Mouse (Mus musculus) liver, embryonic 14.5 days (tissue): ENCODE measurements around the gene Prm1. TPM values are rescaled to one million over a fixed set of nuclear protein-coding genes. Genes with fewer than 3 reads are reported as not detected.

ENCODE experiments used
- ATAC-seq: fragments of 200-750 bp; cut with Nextera tagmentation; 2 replicates; pipeline ENCODE4 v1.8.0; 2017; ENCODE audit warnings: moderate number of reproducible peaks, mild to moderate bottlenecking, moderate library complexity; ENCODE audit not compliant: insufficient read depth
- DNase-seq, 3 experiments: peaks; one replicate each; pipeline ENCODE4 v3.0.0-alpha.2; 2012 to 2013; ENCODE audit warnings: low read depth in 3 of 3, low spot score in 3 of 3
- H3K27ac ChIP-seq: fragments of 300-500 bp; sonication (generic); 2 replicates; pipeline ENCODE4 v1.5.1; 2014; ENCODE audit warnings: moderate library complexity, mild to moderate bottlenecking, control low read depth, inconsistent platforms
- H3K27me3 ChIP-seq: fragments of 300-500 bp; sonication (generic); 2 replicates; pipeline ENCODE4 v1.6.1; 2014; ENCODE audit warnings: mild to moderate bottlenecking, low read length, moderate library complexity; ENCODE audit not compliant: control insufficient read depth, insufficient read depth
- H3K36me3 ChIP-seq: fragments of 300-500 bp; sonication (generic); replicated peaks from 2 replicates; pipeline ENCODE4 v1.6.1; 2014; ENCODE audit warnings: low read depth; ENCODE audit not compliant: control insufficient read depth, insufficient read depth
- H3K4me1 ChIP-seq, 2 experiments: fragments of 200-500 bp in 1 of 2; fragments of 300-500 bp in 1 of 2; sonication (generic) in 1 of 2; replicated peaks; 2 replicates each; pipeline ENCODE4 v1.6.1; 2012 to 2014; ENCODE audit warnings: antibody characterized with exemption in 1 of 2, inconsistent platforms in 1 of 2, low read length in 1 of 2; ENCODE audit not compliant: control insufficient read depth in 2 of 2, insufficient read depth in 2 of 2
- H3K4me2 ChIP-seq: fragments of 300-500 bp; sonication (generic); 2 replicates; pipeline ENCODE4 v1.6.1; 2014; ENCODE audit warnings: low read depth, mild to moderate bottlenecking, control low read depth, moderate library complexity
- H3K4me3 ChIP-seq, 2 experiments: fragments of 200-500 bp in 1 of 2; fragments of 300-500 bp in 1 of 2; sonication (generic) in 1 of 2; 2 replicates each; pipeline ENCODE4 v1.5.1; 2012 to 2014; ENCODE audit warnings: low read depth in 2 of 2, low read length in 2 of 2, mild to moderate bottlenecking in 2 of 2, control low read depth in 1 of 2, inconsistent platforms in 1 of 2, moderate library complexity in 1 of 2; ENCODE audit not compliant: insufficient read depth in 1 of 2
- H3K9ac ChIP-seq: fragments of 300-500 bp; sonication (generic); replicated peaks from 2 replicates; pipeline ENCODE4 v1.6.1; 2014; ENCODE audit warnings: mild to moderate bottlenecking, control low read depth, moderate library complexity
- H3K9me3 ChIP-seq: fragments of 300-500 bp; sonication (generic); 2 replicates; pipeline ENCODE4 v1.6.1; 2016; ENCODE audit warnings: low read length, mixed read lengths; ENCODE audit not compliant: control insufficient read depth
- CTCF ChIP-seq: IDR thresholded peaks from 2 replicates; pipeline ENCODE4 v1.5.1; 2016; ENCODE audit warnings: antibody characterized with exemption, low read depth, control low read depth
- EP300 ChIP-seq: IDR thresholded peaks from 2 replicates; pipeline ENCODE4 v1.6.1; 2016; ENCODE audit warnings: antibody characterized with exemption, low read depth
- WGBS: fragments of 180-500 bp; shearing (Covaris S2); extraction: QIAGEN DNeasy Blood & Tissue Kit; methylation state at CpG from one replicate; pipeline ENCODE4 v1.1.7; 2014; ENCODE audit not compliant: insufficient replicate concordance; 5-methylcytosine and 5-hydroxymethylcytosine counted together
- polyA plus RNA-seq, 2 experiments: library from polyadenylated mRNA; depleted of rRNA in 1 of 2; stranded (reverse) in 1 of 2; unstranded in 1 of 2; fragments of >200 nt; fragmentation: Nextera tagmentation in 1 of 2; extraction: Ambion mirVana in 1 of 2; gene quantifications; 2 replicates each; pipeline versions ENCODE4 v1.2.1 to v1.2.3; 2012 to 2014

Prm1 gene
- polyA plus RNA-seq, 2 experiments = not detected

DNA sequence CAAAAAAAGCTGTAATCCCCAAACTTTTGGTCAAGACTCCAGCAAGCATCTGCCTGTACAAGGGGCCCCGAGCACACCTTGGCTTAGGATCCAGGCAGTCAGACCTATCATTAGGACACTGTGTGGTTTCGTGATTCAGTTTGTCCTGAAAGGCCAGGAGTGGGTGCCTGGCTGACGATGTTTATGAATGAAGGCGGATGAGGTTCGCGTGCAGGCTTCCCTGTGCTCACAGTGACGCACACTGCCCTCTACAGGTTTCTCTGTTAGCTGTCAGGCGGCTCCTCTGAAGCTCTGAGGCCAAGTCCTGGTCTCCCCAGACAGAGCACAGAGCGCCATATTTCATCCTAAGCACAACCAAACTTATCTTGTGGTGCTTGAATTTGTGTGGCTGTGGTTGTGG, 19.4 kb downstream of the Prm1 start:
- peak overlapping the region; percentile 81 to 91 for H3K4me3 ChIP-seq
- ATAC-seq = peak; percentile 26; the same call in 1 of the 2 replicates
- no peak overlapping the region for H3K27ac ChIP-seq
- TF ChIP-seq EP300 (no peak), CTCF (peak; percentile 91)
- 2% methylated on average over 9 of the region's 9 CpGs for WGBS
- H3K27me3 ChIP-seq = peaks cover 26% of the 10 kb centered on the region
- H3K9ac ChIP-seq = peak overlapping the region; percentile 74
- H3K4me2 ChIP-seq = peak overlapping the region; percentile 93
- H3K36me3 ChIP-seq = no peaks in the 10 kb centered on the region
- peak; percentile 70 to 71 (median 71) for DNase-seq
- no peaks in the 10 kb centered on the region for H3K9me3 ChIP-seq
- 0 out of 4 replicates have a peak, but pooled peaks cover 0 to 2% of the 10 kb centered on the region in 2 experiments for H3K4me1 ChIP-seq

DNA sequence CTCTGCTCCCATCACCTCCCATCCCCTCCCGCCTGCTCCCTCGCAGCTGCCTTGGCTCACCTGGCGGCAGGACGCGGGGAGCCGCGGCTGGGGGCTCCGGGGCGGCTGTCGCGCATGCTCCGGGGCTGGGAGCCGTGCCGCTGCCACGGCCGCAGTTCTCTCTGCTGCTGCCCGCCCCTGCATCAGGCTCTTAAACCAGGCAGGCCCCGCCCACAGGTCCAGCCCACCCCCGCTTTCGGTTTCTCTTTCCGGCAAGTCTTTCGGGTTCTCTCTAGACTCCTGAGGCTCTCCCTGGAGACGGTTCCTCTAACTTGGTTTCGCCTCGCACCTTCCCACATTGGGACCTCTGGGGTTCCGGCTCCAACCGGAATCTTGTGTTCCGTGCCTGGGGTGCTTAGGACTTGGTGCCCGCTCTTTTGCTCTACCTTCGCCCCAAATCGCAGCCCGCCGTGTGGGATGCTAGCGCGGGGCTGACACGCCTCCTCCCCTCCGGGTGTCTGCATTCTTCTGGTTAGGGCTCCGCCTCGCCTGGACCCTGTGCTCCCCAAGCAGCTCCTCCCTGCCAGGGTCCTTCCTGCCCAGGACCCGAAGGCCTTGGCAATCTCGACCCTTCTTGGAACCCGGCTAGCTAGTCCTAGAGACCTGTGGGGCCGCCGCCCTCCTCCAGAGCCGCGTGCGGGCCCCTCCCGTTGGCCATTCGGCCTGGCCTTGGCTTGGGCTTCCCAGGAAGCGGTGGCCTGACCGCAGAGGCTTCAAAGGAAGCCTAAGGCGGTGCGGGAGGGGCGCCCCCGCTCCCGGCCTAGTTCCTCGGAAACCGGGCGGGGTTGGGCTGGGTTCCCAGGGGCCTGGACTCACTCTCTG, 20.0 kb downstream of the Prm1 start, which contains the start of gene Socs1:
Socs1 (minus strand) TSS at position 166 of the 861 bp plus-strand sequence.
- no peaks in the 10 kb centered on the region for H3K9me3 ChIP-seq
- WGBS = under 1% methylated on average over 53 of the region's 59 CpGs
- peak; percentile 57 to 72 (median 65) for DNase-seq
- H3K27me3 ChIP-seq = peaks cover 26% of the 10 kb centered on the region
- H3K9ac ChIP-seq = peak within 1 kb of the TSS; percentile 74
- H3K36me3 ChIP-seq = no peaks in the 10 kb centered on the region
- TF ChIP-seq CTCF (no peak), EP300 (no peak)
- peak within 1 kb of the TSS; percentile 81 to 91 for H3K4me3 ChIP-seq
- peak; percentile 79 for ATAC-seq
- H3K27ac ChIP-seq = peak within 1 kb of the TSS; percentile 48
- H3K4me2 ChIP-seq = peak within 1 kb of the TSS; percentile 93
- 0 out of 4 replicates have a peak, but pooled peaks cover 0 to 2% of the 10 kb centered on the region in 2 experiments for H3K4me1 ChIP-seq

GRCm38 (mm10) chr16:10784793-10785370, 20.8 kb downstream of the Prm1 start:
- 1% methylated on average over 43 of the region's 55 CpGs for WGBS
- peak; percentile 71 for ATAC-seq

DNA sequence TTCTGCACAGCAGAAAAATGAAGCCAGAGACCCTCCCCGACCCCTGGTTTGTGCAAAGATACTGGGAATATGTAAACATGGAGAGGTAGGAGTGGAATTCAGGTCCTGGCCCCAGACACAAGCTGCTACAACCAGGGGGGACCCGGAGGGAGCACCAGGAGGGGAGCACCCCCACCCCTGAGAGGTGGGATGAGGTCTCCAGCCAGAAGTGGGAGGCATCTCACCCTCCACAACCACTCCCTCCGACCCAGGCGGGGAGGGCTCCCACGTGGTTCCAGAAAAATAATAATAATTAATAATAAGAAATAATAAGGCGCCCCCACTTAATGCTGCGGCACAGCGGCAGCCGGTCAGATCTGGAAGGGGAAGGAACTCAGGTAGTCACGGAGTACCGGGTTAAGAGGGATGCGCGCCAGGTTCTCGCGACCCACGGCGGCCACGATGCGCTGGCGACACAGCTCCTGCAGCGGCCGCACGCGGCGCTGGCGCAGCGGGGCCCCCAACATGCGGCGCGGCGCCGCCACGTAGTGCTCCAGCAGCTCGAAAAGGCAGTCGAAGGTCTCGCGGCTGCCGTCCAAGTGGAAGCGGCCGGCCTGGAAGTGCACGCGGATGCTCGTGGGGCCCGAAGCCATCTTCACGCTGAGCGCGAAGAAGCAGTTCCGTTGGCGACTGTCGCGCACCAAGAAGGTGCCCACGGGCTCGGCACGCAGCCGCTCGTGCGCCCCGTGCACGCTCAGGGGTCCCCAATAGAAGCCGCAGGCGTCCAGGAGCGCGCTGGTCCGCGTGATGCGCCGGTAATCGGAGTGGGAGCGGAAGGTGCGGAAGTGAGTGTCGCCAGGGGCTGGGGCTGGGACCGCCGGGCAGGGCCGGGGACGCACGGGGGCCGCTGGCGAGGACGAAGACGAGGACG, 21.5 kb downstream of the Prm1 start:
- H3K9ac ChIP-seq = no peak overlapping the region
- H3K36me3 ChIP-seq = no peaks in the 10 kb centered on the region
- 3% methylated on average over 80 of the region's 81 CpGs for WGBS
- peak overlapping the region; percentile 42 to 81 for H3K4me3 ChIP-seq
- ATAC-seq = no peak
- no peak for TF ChIP-seq EP300
- no peak for TF ChIP-seq CTCF
- H3K27me3 ChIP-seq = peaks cover 26% of the 10 kb centered on the region
- H3K4me2 ChIP-seq = peak overlapping the region; percentile 93
- 0 out of 4 replicates have a peak, but pooled peaks cover 0 to 2% of the 10 kb centered on the region in 2 experiments for H3K4me1 ChIP-seq
- no peaks in the 10 kb centered on the region for H3K9me3 ChIP-seq
- no peak overlapping the region for H3K27ac ChIP-seq
- no peak for DNase-seq

More at GRCm38 (mm10) chr16:10784793-10785370, 20.8 kb downstream of the Prm1 start:
- H3K36me3 ChIP-seq = no peaks in the 10 kb centered on the region
- H3K4me3 ChIP-seq = peak overlapping the region; percentile 81 to 91
- DNase-seq = peak; percentile 40 to 68 (median 41)
- no peaks in the 10 kb centered on the region for H3K9me3 ChIP-seq
- H3K27ac ChIP-seq = no peak overlapping the region
- peaks cover 26% of the 10 kb centered on the region for H3K27me3 ChIP-seq
- H3K9ac ChIP-seq = peak overlapping the region; percentile 74
- H3K4me2 ChIP-seq = peak overlapping the region; percentile 93
- 0 out of 4 replicates have a peak, but pooled peaks cover 0 to 2% of the 10 kb centered on the region in 2 experiments for H3K4me1 ChIP-seq
- TF ChIP-seq EP300 (no peak), CTCF (peak; percentile 83)
